Mouse (Mus musculus): ENCODE results near the gene Tcf7l2. TPM values are rescaled to one million over a fixed set of nuclear protein-coding genes. Genes with fewer than 3 reads are reported as not detected.

Tcf7l2 gene
- total and polyA plus RNA-seq, 2 experiments from 2014 or later: 3.0 to 38.6 TPM

DNA sequence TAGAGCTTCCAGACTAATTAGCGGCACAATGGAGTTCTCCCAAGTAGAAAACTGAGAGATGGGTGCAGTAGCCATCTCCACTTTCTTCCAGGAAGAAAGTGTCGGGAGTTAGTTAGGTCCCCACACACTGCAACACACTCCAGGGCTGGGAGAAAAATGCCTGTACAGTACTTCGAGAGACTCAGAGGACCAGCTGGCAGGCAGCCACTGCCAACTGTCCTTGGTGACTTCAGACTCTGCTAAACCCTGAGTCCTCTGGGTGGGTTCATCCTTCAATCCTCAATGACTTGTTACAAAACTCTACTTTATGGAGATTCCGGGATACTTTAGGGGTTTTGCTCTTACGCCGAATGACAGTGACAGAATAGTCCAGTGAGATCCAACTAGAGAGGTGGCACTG lies 34.8 kb upstream of the Tcf7l2 start:
- H3K27ac ChIP-seq (ENCODE audit: low read depth): no peak overlapping the region
- ATAC-seq (ENCODE audit: insufficient read depth, low read depth) (no peak), DNase-seq (ENCODE audit: low spot score) (no peak)
- no peak overlapping the region for H3K4me2 ChIP-seq (ENCODE audit: low read depth, low read length)
- H3K36me3 ChIP-seq (replicated peaks; ENCODE audit: control insufficient read depth, insufficient read depth, low read length): no peaks in the 10 kb centered on the region
- no peak overlapping the region for H3K4me3 ChIP-seq (ENCODE audit: low read depth, low read length)
- no peak overlapping the region for H3K9ac ChIP-seq (replicated peaks; ENCODE audit: low read depth, low read length)
- no peak for TF ChIP-seq CTCF (IDR thresholded peaks at IDR 0.05; ENCODE audit: low read depth)
- TF ChIP-seq EP300 (IDR thresholded peaks at IDR 0.05; ENCODE audit: low read depth): no peak
- WGBS: 71% methylated on average over 6 of the region's 6 CpGs
- no peaks in the 10 kb centered on the region for H3K4me1 ChIP-seq (ENCODE audit: control insufficient read depth, insufficient read depth)
- no peaks in the 10 kb centered on the region for H3K27me3 ChIP-seq (ENCODE audit: control insufficient read depth, insufficient read depth, low read length)
- no peaks in the 10 kb centered on the region for H3K9me3 ChIP-seq (replicated peaks; ENCODE audit: control insufficient read depth, low read length)

DNA sequence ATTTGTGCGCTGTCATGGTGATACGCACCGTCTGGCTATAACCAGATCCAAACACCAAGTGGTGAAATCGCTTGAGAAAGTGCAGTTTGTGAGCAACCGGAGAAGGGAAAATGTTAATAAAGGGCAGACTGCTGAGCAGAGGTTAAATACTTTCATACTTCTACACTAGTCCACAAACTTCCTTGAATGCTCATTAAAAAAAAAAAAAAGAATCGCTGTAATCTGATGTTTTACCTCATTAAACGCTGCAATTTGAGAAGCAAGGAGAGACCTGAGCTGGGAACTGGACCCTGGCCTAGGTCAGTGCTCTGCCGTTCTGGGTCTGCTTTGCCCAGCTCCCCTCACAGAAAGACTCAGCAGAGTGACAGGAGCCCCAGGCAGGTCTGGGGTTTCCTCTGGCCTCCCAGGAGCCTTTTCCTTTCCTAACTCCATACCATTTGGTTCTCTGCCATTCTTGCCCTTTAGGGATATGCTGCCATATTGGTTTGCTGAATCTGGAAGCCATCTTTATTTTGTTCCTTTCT lies 33.5 kb upstream of the Tcf7l2 start:
- Histone ChIP-seq H3K4me2 (ENCODE audit: low read depth, low read length) (no peak overlapping the region), H3K4me1 (ENCODE audit: control insufficient read depth, insufficient read depth) (no peaks in the 10 kb centered on the region), H3K27ac (ENCODE audit: low read depth) (no peak overlapping the region), H3K9ac (replicated peaks; ENCODE audit: low read depth, low read length) (no peak overlapping the region), H3K9me3 (replicated peaks; ENCODE audit: control insufficient read depth, low read length) (no peaks in the 10 kb centered on the region), H3K36me3 (replicated peaks; ENCODE audit: control insufficient read depth, insufficient read depth, low read length) (no peaks in the 10 kb centered on the region), H3K4me3 (ENCODE audit: low read depth, low read length) (no peak overlapping the region), H3K27me3 (ENCODE audit: control insufficient read depth, insufficient read depth, low read length) (no peaks in the 10 kb centered on the region)
- ATAC-seq (ENCODE audit: insufficient read depth, low read depth): no peak
- no peak for DNase-seq (ENCODE audit: low spot score)
- 77% methylated on average over 8 of the region's 8 CpGs for whole genome bisulfite sequencing
- no peak for TF ChIP-seq CTCF (IDR thresholded peaks at IDR 0.05; ENCODE audit: low read depth)
- no peak for TF ChIP-seq EP300 (IDR thresholded peaks at IDR 0.05; ENCODE audit: low read depth)

DNA sequence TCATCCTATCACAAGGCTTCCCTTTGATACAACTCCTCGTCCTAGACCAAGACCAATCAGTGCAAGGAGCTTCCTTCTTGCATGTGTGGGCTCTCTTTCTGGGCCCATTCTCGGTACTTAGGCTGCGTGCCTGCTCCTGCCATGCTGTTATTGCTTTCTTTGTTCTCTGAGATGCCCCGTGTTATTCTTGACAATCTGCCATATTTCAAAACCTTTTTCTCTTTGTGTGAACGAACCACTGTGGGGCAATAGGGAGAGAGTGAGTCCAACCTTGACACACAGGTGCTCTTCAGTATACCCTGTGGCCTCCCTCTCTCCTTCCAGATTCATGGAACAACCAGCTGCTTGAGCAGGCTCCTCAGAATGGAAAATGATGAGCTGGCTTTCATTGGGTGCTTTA lies 30.8 kb upstream of the Tcf7l2 start:
- Histone ChIP-seq H3K9me3 (replicated peaks; ENCODE audit: control insufficient read depth, low read length) (no peaks in the 10 kb centered on the region), H3K4me2 (ENCODE audit: low read depth, low read length) (no peak overlapping the region), H3K36me3 (replicated peaks; ENCODE audit: control insufficient read depth, insufficient read depth, low read length) (no peaks in the 10 kb centered on the region), H3K4me1 (ENCODE audit: control insufficient read depth, insufficient read depth) (no peaks in the 10 kb centered on the region), H3K4me3 (ENCODE audit: low read depth, low read length) (no peak overlapping the region), H3K9ac (replicated peaks; ENCODE audit: low read depth, low read length) (no peak overlapping the region), H3K27me3 (ENCODE audit: control insufficient read depth, insufficient read depth, low read length) (no peaks in the 10 kb centered on the region), H3K27ac (ENCODE audit: low read depth) (no peak overlapping the region)
- 78% methylated on average over 5 of the region's 5 CpGs for WGBS
- no peak for ATAC-seq (ENCODE audit: insufficient read depth, low read depth)
- no peak for DNase-seq (ENCODE audit: low spot score)
- no peak for TF ChIP-seq EP300 (IDR thresholded peaks at IDR 0.05; ENCODE audit: low read depth)

DNA sequence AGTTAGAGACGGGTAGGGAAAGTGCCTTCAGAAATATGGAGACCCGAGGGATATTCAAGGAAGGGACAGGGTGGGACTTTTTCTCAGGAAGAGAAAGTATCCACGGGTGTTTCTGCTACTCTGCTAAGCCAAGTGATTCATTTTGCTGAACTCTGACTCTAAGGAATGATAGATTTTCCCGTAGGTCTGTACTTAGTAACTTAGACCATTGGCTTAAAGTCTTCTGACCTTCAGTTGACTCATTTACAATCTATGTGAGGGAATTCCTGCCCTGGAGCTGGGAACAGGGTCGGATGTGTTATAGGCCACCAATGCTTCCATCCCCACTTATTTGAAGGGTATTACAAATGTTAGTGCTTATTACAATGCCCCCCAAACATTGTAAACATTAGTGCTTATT lies 29.9 kb upstream of the Tcf7l2 start:
- DNase-seq (ENCODE audit: low spot score): no peak
- Histone ChIP-seq H3K27ac (ENCODE audit: low read depth) (no peak overlapping the region), H3K36me3 (replicated peaks; ENCODE audit: control insufficient read depth, insufficient read depth, low read length) (no peaks in the 10 kb centered on the region), H3K4me3 (ENCODE audit: low read depth, low read length) (no peak overlapping the region), H3K27me3 (ENCODE audit: control insufficient read depth, insufficient read depth, low read length) (no peaks in the 10 kb centered on the region), H3K9me3 (replicated peaks; ENCODE audit: control insufficient read depth, low read length) (no peaks in the 10 kb centered on the region), H3K4me1 (ENCODE audit: control insufficient read depth, insufficient read depth) (no peaks in the 10 kb centered on the region), H3K9ac (replicated peaks; ENCODE audit: low read depth, low read length) (no peak overlapping the region), H3K4me2 (ENCODE audit: low read depth, low read length) (no peak overlapping the region)
- TF ChIP-seq EP300 (IDR thresholded peaks at IDR 0.05; ENCODE audit: low read depth) (no peak), CTCF (IDR thresholded peaks at IDR 0.05; ENCODE audit: low read depth) (no peak)
- no peak for ATAC-seq (ENCODE audit: insufficient read depth, low read depth)
- WGBS: 70% methylated on average over 5 of the region's 5 CpGs

- Histone ChIP-seq H3K27me3 (ENCODE audit: control insufficient read depth, insufficient read depth, low read length) (no peaks in the 10 kb centered on the region), H3K4me3 (ENCODE audit: low read depth, low read length) (no peak overlapping the region)
- WGBS: 87% methylated on average over 2 of the region's 2 CpGs
Observed at GRCm38 (mm10) chr19:55712678-55713077, 28.9 kb upstream of the Tcf7l2 start.

DNA sequence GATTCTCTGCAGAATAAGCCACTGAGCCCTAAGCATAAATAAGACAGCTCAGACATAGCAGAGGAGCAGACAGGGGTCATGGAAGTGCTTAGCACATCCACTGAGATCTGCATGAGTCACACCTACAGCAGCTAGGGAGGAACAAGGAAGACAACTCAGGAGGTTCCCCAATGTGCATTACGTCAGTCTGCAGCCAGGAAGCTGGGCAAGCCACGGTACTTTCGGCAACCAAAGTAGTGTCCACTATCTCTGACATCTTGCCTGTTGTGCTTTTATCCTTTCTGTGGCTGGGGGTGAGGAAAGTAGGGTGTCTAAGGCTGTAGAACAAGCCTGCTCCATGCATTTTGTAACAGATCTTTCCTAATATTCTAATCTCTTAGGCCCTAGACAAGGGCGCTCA lies 27.6 kb upstream of the Tcf7l2 start:
- DNase-seq (ENCODE audit: low spot score) (no peak), ATAC-seq (ENCODE audit: insufficient read depth, low read depth) (no peak)
- no peaks in the 10 kb centered on the region for H3K4me1 ChIP-seq (ENCODE audit: control insufficient read depth, insufficient read depth)
- WGBS: 74% methylated on average over 4 of the region's 4 CpGs
- no peak overlapping the region for H3K27ac ChIP-seq (ENCODE audit: low read depth)
- no peaks in the 10 kb centered on the region for H3K27me3 ChIP-seq (ENCODE audit: control insufficient read depth, insufficient read depth, low read length)
- no peaks in the 10 kb centered on the region for H3K9me3 ChIP-seq (replicated peaks; ENCODE audit: control insufficient read depth, low read length)
- H3K4me3 ChIP-seq (ENCODE audit: low read depth, low read length): no peak overlapping the region
- no peak overlapping the region for H3K9ac ChIP-seq (replicated peaks; ENCODE audit: low read depth, low read length)
- TF ChIP-seq CTCF (IDR thresholded peaks at IDR 0.05; ENCODE audit: low read depth): no peak
- TF ChIP-seq EP300 (IDR thresholded peaks at IDR 0.05; ENCODE audit: low read depth): no peak
- H3K36me3 ChIP-seq (replicated peaks; ENCODE audit: control insufficient read depth, insufficient read depth, low read length): no peaks in the 10 kb centered on the region
- H3K4me2 ChIP-seq (ENCODE audit: low read depth, low read length): no peak overlapping the region

More at GRCm38 (mm10) chr19:55712678-55713077, 28.9 kb upstream of the Tcf7l2 start:
- H3K4me1 ChIP-seq (ENCODE audit: control insufficient read depth, insufficient read depth): no peaks in the 10 kb centered on the region
- H3K36me3 ChIP-seq (replicated peaks; ENCODE audit: control insufficient read depth, insufficient read depth, low read length): no peaks in the 10 kb centered on the region
- ATAC-seq (ENCODE audit: insufficient read depth, low read depth) (no peak), DNase-seq (ENCODE audit: low spot score) (no peak)
- H3K9me3 ChIP-seq (replicated peaks; ENCODE audit: control insufficient read depth, low read length): no peaks in the 10 kb centered on the region
- H3K9ac ChIP-seq (replicated peaks; ENCODE audit: low read depth, low read length): no peak overlapping the region
- TF ChIP-seq EP300 (IDR thresholded peaks at IDR 0.05; ENCODE audit: low read depth) (no peak), CTCF (IDR thresholded peaks at IDR 0.05; ENCODE audit: low read depth) (no peak)
- H3K27ac ChIP-seq (ENCODE audit: low read depth): no peak overlapping the region
- no peak overlapping the region for H3K4me2 ChIP-seq (ENCODE audit: low read depth, low read length)

Data from heart, postnatal 0 days (tissue).